Mouse (Mus musculus) MEL (cell line): ENCODE measurements around the gene Aven. TPM values are rescaled to one million over a fixed set of nuclear protein-coding genes. Genes with fewer than 3 reads are reported as not detected.
A peak's percentile ranks its signal among the peaks of the same experiment; 100 is the strongest.

Source experiments
- DNase-seq: peaks from one replicate; pipeline ENCODE4 v3.0.0; 2011; ENCODE audit warnings: low read depth, low spot score
- H3K27ac ChIP-seq: 2 replicates; pipeline ENCODE4 v1.5.1; 2012; ENCODE audit warnings: low read depth, mild to moderate bottlenecking, control low read depth, low read length, moderate library complexity; ENCODE audit not compliant: control insufficient read depth
- H3K27me3 ChIP-seq, 2 experiments: fragments of 150-350 bp in 1 of 2; sonication (generic) in 1 of 2; 2 replicates each; pipeline ENCODE4 v1.6.1; 2012; ENCODE audit warnings: low read length in 2 of 2, mild to moderate bottlenecking in 2 of 2, improper control_type of control experiment in 1 of 2, moderate library complexity in 1 of 2; ENCODE audit not compliant: insufficient read depth in 2 of 2, control insufficient read depth in 1 of 2
- H3K36me3 ChIP-seq, 2 experiments: 2 replicates each; pipeline ENCODE4 v1.6.1; 2012 to 2014; ENCODE audit warnings: low read length in 2 of 2, improper control_type of control experiment in 1 of 2, inconsistent platforms in 1 of 2, mild to moderate bottlenecking in 1 of 2; ENCODE audit not compliant: insufficient read depth in 2 of 2, control insufficient read depth in 1 of 2
- H3K4me1 ChIP-seq, 2 experiments: fragments of 150-350 bp in 1 of 2; sonication (generic) in 1 of 2; 2 replicates each; pipeline ENCODE4 v1.6.1; 2012; ENCODE audit warnings: low read length in 2 of 2, improper control_type of control experiment in 1 of 2, mild to moderate bottlenecking in 1 of 2; ENCODE audit not compliant: insufficient read depth in 2 of 2, control insufficient read depth in 1 of 2
- H3K4me3 ChIP-seq, 2 experiments: fragments of 150-350 bp in 1 of 2; sonication (generic) in 1 of 2; 2 replicates each; pipeline ENCODE4 v1.5.1; 2012; ENCODE audit warnings: low read depth in 2 of 2, low read length in 2 of 2, mild to moderate bottlenecking in 2 of 2, moderate library complexity in 2 of 2, control low read depth in 1 of 2, improper control_type of control experiment in 1 of 2; ENCODE audit not compliant: control insufficient read depth in 1 of 2, insufficient read depth in 1 of 2
- H3K79me2 ChIP-seq: 2 replicates; pipeline ENCODE4 v1.6.1; 2012; ENCODE audit warnings: mild to moderate bottlenecking, low read length, moderate library complexity; ENCODE audit not compliant: control insufficient read depth, poor library complexity, insufficient read depth
- H3K9ac ChIP-seq: 2 replicates; pipeline ENCODE4 v1.6.1; 2012; ENCODE audit warnings: low read depth, mild to moderate bottlenecking, control low read depth, low read length, moderate library complexity; ENCODE audit not compliant: control insufficient read depth, poor library complexity, severe bottlenecking
- H3K9me3 ChIP-seq: fragments of 150-350 bp; sonication (generic); replicated peaks from 2 replicates; pipeline ENCODE4 v1.6.1; 2012; ENCODE audit warnings: mild to moderate bottlenecking, low read length, improper control_type of control experiment, moderate library complexity; ENCODE audit not compliant: insufficient read depth
- CHD1 ChIP-seq: IDR thresholded peaks from 2 replicates; pipeline ENCODE4 v1.6.1; 2012; ENCODE audit warnings: low read depth, mild to moderate bottlenecking, inconsistent platforms, low read length, improper control_type of control experiment
- CHD2 ChIP-seq: IDR thresholded peaks from 2 replicates; pipeline ENCODE4 v1.6.1; 2011; ENCODE audit warnings: low read length, improper control_type of control experiment
- CTCF ChIP-seq, 3 experiments: IDR thresholded peaks in 2 of 3; conservative IDR thresholded peaks in 1 of 3; 2 replicates each; pipeline ENCODE4 v1.5.1; 2011 to 2012; ENCODE audit warnings: low read length in 3 of 3, low read depth in 2 of 3, mild to moderate bottlenecking in 2 of 3, improper control_type of control experiment in 1 of 3, inconsistent platforms in 1 of 3, mixed read lengths in 1 of 3, moderate library complexity in 1 of 3; ENCODE audit not compliant: control insufficient read depth in 1 of 3, insufficient read depth in 1 of 3, poor library complexity in 1 of 3, severe bottlenecking in 1 of 3
- E2F4 ChIP-seq: IDR thresholded peaks from 2 replicates; pipeline ENCODE4 v1.6.1; 2011; ENCODE audit warnings: low read depth, low read length, improper control_type of control experiment, borderline replicate concordance
- ELF1 ChIP-seq: IDR thresholded peaks from 2 replicates; pipeline ENCODE4 v1.6.1; 2014; ENCODE audit warnings: low read depth, mild to moderate bottlenecking, inconsistent platforms, low read length, improper control_type of control experiment, moderate library complexity
- MXI1 ChIP-seq: IDR thresholded peaks from 2 replicates; pipeline ENCODE4 v1.6.1; 2011; ENCODE audit warnings: mild to moderate bottlenecking, low read depth, low read length, improper control_type of control experiment
- POLR2AphosphoS5 ChIP-seq: IDR thresholded peaks from 2 replicates; pipeline ENCODE4 v1.6.1; 2012; ENCODE audit warnings: low read depth, borderline replicate concordance, mild to moderate bottlenecking, inconsistent platforms, low read length, moderate library complexity, mixed read lengths
- RAD21 ChIP-seq: IDR thresholded peaks from 2 replicates; pipeline ENCODE4 v1.6.1; 2011; ENCODE audit warnings: mild to moderate bottlenecking, low read depth, low read length, improper control_type of control experiment
- RCOR1 ChIP-seq: IDR thresholded peaks from 2 replicates; pipeline ENCODE4 v1.6.1; 2012; ENCODE audit warnings: low read depth, mild to moderate bottlenecking, inconsistent platforms, low read length, improper control_type of control experiment
- SIN3A ChIP-seq: IDR thresholded peaks from 2 replicates; pipeline ENCODE4 v1.6.1; 2012; ENCODE audit warnings: low read length, improper control_type of control experiment, inconsistent platforms
- SMC3 ChIP-seq: IDR thresholded peaks from 2 replicates; pipeline ENCODE4 v1.6.1; 2011; ENCODE audit warnings: low read depth, low read length, improper control_type of control experiment
- TAL1 ChIP-seq: IDR thresholded peaks from 2 replicates; pipeline ENCODE4 v1.6.1; 2012; ENCODE audit warnings: mild to moderate bottlenecking, inconsistent platforms, low read length, moderate library complexity, mixed read lengths
- TCF12 ChIP-seq: IDR thresholded peaks from 2 replicates; pipeline ENCODE4 v1.6.1; 2014; ENCODE audit warnings: low read depth, mild to moderate bottlenecking, inconsistent platforms, low read length, improper control_type of control experiment, moderate library complexity
- UBTF ChIP-seq: IDR thresholded peaks from 2 replicates; pipeline ENCODE4 v1.6.1; 2012; ENCODE audit warnings: low read depth, mild to moderate bottlenecking, inconsistent platforms, low read length, improper control_type of control experiment, moderate library complexity, borderline replicate concordance; ENCODE audit not compliant: insufficient read depth
- ZC3H11A ChIP-seq: IDR thresholded peaks from 2 replicates; pipeline ENCODE4 v1.6.1; 2012; ENCODE audit warnings: low read depth, mild to moderate bottlenecking, inconsistent platforms, low read length, improper control_type of control experiment
- ZKSCAN1 ChIP-seq: IDR thresholded peaks from 2 replicates; pipeline ENCODE4 v1.6.1; 2012; ENCODE audit warnings: low read depth, mild to moderate bottlenecking, inconsistent platforms, low read length, improper control_type of control experiment, moderate library complexity
- ZNF384 ChIP-seq: IDR thresholded peaks from 2 replicates; pipeline ENCODE4 v1.6.1; 2012; ENCODE audit warnings: low read depth, mild to moderate bottlenecking, inconsistent platforms, low read length, improper control_type of control experiment
- polyA plus RNA-seq, 2 experiments: library from polyadenylated mRNA; stranded (reverse) in 1 of 2; unstranded in 1 of 2; fragments of >175 nt in 1 of 2; fragments of >200 nt in 1 of 2; gene quantifications; 2 replicates each; pipeline versions ENCODE4 v1.2.1 to v1.2.4; 2012; ENCODE audit warnings: low replicate concordance in 2 of 2, low read depth in 1 of 2; ENCODE audit not compliant: insufficient read length in 2 of 2, insufficient read depth in 1 of 2, missing spikeins in 1 of 2
- total RNA-seq: library from RNA; depleted of rRNA; stranded (reverse); fragments of 300-350 nt; gene quantifications from 2 replicates; pipeline ENCODE4 v1.2.3, GENCODE M21; 2012

The Aven gene
- total and polyA plus RNA-seq, 3 experiments = 33.4 to 72.8 (median 50.3) TPM

- no peak overlapping the region for H3K9ac ChIP-seq
- no peak overlapping the region for H3K4me3 ChIP-seq
- H3K27ac ChIP-seq = no peak overlapping the region
- no peaks in the 10 kb centered on the region for H3K36me3 ChIP-seq
- H3K27me3 ChIP-seq = no peaks in the 10 kb centered on the region
- H3K79me2 ChIP-seq = no peaks in the 10 kb centered on the region
- peak; percentile 58 for DNase-seq
- H3K9me3 ChIP-seq = no peaks in the 10 kb centered on the region
- no peaks in the 10 kb centered on the region for H3K4me1 ChIP-seq
- TF ChIP-seq RCOR1 (no peak), UBTF (no peak), ELF1 (peak; percentile 51; the same call in 1 of the 2 replicates), CHD2 (no peak), SMC3 (peak; percentile 78), RAD21 (peak; percentile 75), ZC3H11A (peak; percentile 66), CTCF (IDR thresholded peaks at IDR 0.05 in 2 of 3, conservative IDR thresholded peaks at IDR 0.05 in 1 of 3; ENCODE audit: control insufficient read depth in 1 of 3, insufficient read depth in 1 of 3, low read depth in 2 of 3, low read length in 3 of 3, poor library complexity in 1 of 3, severe bottlenecking in 1 of 3) (peak; percentile 56 to 84 (median 61)), ZNF384 (no peak)
Measured at GRCm38 (mm10) chr2:112538783-112539182, 46.0 kb downstream of the Aven start.

- no peaks in the 10 kb centered on the region for H3K79me2 ChIP-seq
- DNase-seq = no peak
- no peaks in the 10 kb centered on the region for H3K9me3 ChIP-seq
- no peak overlapping the region for H3K4me3 ChIP-seq
- H3K27ac ChIP-seq = no peak overlapping the region
- TF ChIP-seq TCF12 (no peak), UBTF (no peak), POLR2AphosphoS5 (no peak), CHD1 (no peak), ZNF384 (no peak), E2F4 (no peak), CHD2 (no peak), ZKSCAN1 (no peak), SIN3A (no peak), TAL1 (no peak), MXI1 (no peak)
- no peaks in the 10 kb centered on the region for H3K4me1 ChIP-seq
- H3K9ac ChIP-seq = no peak overlapping the region
- no peaks in the 10 kb centered on the region for H3K36me3 ChIP-seq
- no peaks in the 10 kb centered on the region for H3K27me3 ChIP-seq
Measured at GRCm38 (mm10) chr2:112541695-112542285, 49.0 kb downstream of the Aven start.
